Mouse (Mus musculus) adrenal gland, postnatal 0 days (tissue): ENCODE measurements around the gene 1190005I06Rik. TPM values are rescaled to one million over a fixed set of nuclear protein-coding genes. Genes with fewer than 3 reads are reported as not detected.

Source experiments
- polyA plus RNA-seq: library from polyadenylated mRNA; unstranded; fragments of >200 nt; fragmentation: Nextera tagmentation; extraction: Ambion mirVana; gene quantifications from 2 replicates; pipeline ENCODE4 v1.2.1, GENCODE M21; 2015

The 1190005I06Rik gene
- polyA plus RNA-seq = 6.3 TPM in 2 replicates

DNA sequence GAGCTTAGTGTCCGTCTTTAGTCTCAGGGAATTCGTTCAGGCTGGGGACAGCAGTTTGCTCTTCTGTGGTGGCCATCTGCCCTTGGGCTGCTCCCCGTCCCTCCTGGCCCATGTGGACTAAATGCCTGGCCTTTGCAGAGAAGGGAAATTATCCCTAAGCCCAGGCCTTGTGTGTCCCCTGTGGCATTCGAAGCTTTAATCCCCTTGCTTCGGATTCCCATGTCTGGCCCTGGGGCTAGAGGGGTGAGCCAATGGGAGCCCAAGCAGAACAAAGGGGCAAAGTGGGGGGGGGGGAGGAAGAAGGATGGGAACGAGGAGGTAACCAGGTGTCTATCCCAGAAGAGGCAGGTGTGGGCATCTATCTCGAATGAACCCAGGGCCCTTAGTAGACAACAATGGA, at the start of gene 1190005I06Rik:
1190005I06Rik (minus strand) TSS at position 101 of the 400 bp plus-strand sequence.

DNA sequence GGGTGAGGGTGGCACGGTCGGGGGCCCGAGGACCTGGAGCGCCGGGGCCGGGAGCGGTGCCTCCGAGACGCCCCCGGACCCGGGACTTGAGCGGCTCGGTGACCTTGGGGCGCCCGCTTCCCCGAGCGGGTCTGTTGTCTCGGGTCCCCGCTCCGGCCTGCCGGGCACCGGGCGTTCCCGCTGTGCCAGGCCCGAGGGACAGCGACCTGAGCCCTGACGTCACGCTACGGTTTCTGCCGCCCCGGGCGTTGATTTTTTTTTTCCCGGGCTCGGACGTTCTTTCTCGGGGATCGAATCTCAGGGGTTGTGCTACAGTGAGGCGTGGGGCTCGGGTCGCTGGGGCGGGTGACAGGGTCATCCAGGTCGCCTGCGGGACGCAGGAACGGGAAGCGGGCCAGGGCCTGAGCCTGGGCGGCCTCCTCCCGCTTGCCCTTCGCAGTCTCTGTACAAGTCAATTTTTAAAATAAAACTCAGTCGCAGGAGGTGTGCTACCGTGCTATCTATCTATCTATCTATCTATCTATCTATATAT, 21.0 kb upstream of the 1190005I06Rik start, which contains the start of gene Emc8:
Emc8 (minus strand) TSS at position 200 of the 532 bp plus-strand sequence.

DNA sequence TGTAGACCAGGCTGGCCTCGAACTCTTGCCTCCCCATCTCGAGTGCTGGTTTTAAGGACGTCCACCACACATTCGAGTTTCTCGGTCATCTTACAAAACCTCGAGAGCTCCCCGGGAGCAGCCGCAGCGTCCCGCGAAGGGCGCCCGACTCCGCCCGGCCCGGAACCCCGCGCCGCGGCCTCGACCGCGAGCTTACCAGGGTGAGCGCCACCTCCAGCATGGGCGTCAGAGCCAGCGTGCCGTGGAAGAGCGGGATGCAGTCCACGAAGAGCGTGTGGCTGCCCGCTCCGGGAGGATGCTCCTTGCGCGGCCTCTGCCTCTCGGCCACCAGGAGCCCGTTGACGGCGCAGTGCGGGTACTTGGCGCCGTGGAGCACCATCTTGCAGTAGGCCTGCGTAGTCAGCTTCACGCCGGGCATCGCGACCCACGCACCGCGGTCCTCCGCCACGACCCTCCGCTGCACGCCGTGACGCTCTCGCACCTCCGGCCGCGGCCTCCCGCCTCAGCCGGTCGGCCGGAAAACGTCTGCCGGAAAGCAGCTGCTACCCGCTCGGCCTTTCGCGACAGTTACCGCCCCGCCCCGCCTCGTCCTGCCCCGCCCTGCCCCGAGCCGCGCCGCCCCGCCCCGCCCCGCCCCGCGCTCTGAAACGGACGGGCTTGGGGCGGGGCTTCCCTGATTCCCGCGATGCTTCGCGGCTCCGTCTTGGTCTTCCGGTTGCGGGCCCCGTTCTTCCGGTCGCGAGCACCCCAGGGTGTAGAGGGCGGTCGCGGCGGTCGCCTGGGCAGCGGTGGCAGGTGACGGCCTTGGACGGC, 20.3 kb upstream of the 1190005I06Rik start, which contains the start of the genes Gm27021 and Cox4i1:
Gm27021 (minus strand) TSS at position 519 of the 813 bp plus-strand sequence.
Cox4i1 (plus strand) TSS at position 662 of the 813 bp plus-strand sequence.

DNA sequence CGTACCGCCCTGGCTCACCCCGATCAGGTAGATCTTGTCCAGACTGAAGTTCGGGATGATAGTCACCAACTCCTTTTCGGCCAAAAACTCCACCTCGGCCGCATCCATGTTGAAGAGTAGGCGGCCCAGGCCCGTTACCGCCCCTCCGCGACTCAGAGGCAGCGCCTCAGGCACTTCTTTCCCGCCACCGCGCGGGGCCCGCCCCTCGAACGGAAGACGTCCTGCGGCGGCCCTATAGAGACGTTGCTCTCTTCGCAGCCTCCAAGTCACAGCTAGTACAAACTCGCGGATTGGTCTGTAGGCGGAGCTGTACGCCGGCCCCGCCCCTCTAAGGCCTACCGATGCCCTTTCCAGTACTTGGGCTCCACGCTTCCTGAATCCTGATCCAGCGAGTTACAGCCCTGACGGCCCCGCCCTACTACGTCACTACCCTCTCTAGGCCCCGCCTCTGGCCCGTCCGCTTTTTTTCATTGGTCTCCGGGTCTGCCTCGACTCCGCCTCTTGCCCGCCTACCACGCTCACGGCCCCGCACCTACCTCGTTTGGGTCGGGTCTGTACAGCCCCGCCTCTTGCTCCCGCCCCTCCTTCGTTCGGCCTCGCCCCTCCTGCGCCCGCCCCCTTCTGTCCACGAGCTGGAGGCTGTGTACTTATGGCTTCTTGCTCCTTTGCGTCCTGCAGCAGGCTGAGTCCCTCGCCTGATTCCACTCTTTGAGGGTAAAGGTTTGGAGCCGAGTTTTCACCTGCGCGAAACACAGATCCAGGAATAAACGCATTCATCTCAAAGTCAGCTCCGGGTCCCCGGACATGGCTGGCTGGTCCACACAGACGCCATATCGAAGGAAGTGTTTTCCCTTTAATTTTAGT, 58.3 kb downstream of the 1190005I06Rik start, which contains the start of gene Gins2:
Gins2 (minus strand) TSS at position 397 of the 864 bp plus-strand sequence.

Other genes with a start within 250 kb of the 1190005I06Rik start
- 60.6 and 71.9 TPM in 2 replicates for gene Gins2, start 58.3 kb downstream of the 1190005I06Rik start, polyA plus RNA-seq
- 1.6 and 4.8 TPM in 2 replicates for gene Gm27021, start 20.4 kb upstream of the 1190005I06Rik start, polyA plus RNA-seq
- gene Cox4i1, start 20.6 kb upstream of the 1190005I06Rik start, polyA plus RNA-seq = 1,499 and 1,618 TPM in 2 replicates
- 201 and 220 TPM in 2 replicates for gene Emc8, start 20.9 kb upstream of the 1190005I06Rik start, polyA plus RNA-seq
- 17.8 and 37.9 TPM in 2 replicates for gene Irf8, start 88.7 kb upstream of the 1190005I06Rik start, polyA plus RNA-seq